Mouse (Mus musculus) myocyte (in vitro differentiated cells): ENCODE results near the gene Myo6.

Experiments used
- E2F4 ChIP-seq: IDR thresholded peaks from one replicate; pipeline ENCODE4 v1.6.1; 2011; ENCODE audit warnings: mild to moderate bottlenecking, control low read depth, moderate library complexity; ENCODE audit not compliant: insufficient read depth
- POLR2A ChIP-seq: IDR thresholded peaks from one replicate; pipeline ENCODE4 v1.6.1; 2011; ENCODE audit warnings: low read depth, mild to moderate bottlenecking, control low read depth, moderate library complexity; ENCODE audit not compliant: insufficient read length
- POLR2AphosphoS2 ChIP-seq: IDR thresholded peaks from one replicate; pipeline ENCODE4 v1.6.1; 2011; ENCODE audit warnings: low read depth, control low read depth; ENCODE audit not compliant: insufficient read length
- TCF12 ChIP-seq: IDR thresholded peaks from one replicate; pipeline ENCODE4 v1.6.1; 2011; ENCODE audit warnings: mild to moderate bottlenecking, control low read depth; ENCODE audit not compliant: poor library complexity, insufficient read depth, severe bottlenecking

DNA sequence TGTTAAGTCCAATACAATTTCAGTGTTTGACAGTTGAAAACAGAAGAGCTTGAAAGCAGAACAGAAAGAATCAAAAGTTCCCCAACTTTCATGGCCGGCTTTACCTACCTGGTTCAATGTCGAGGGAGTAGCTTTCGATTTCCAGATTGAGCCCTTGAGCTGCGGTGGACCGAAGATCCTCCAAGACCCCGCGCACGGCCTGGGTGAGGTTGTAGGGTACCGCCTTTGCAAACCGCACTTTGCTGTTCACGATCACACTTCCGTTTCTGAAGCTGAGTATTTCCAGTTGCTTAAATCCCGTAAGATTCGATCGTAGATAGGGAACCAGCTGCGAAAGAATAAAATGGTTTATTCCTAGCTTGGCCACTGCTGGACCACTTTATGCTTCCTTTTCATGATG lies 176.9 kb downstream of the Myo6 start:
- TF ChIP-seq POLR2A (no peak), TCF12 (no peak), POLR2AphosphoS2 (no peak), E2F4 (no peak)
